Mouse (Mus musculus): ENCODE measurements at regions not wholly inside any gene's neighbourhood (a gene's known extent, or its start where the extent isn't known, plus 50 kb on each side); places are given as distances from the start of the nearest gene placed in this dataset.

DNA sequence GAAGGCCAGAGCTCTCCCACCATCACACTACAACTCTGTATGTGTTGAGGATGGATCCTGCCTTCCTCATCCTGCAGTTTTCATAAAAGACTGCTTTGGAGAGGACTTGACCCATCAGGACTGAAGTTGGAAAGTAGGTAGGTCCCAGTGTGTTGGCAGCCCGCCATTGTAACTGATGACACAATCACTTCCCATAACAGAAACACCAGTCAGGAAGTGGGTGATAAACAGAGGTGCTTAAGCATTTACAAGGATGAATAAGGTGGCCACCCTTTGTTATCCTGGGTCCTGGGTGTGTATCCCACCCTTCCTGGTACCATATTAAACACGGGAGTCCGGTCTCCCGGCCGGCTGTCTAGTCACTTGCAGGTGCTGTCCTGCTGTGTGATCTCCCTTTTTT, 118.3 kb downstream of the Snx10 start:
- ChIA-PET CTCF (no interaction called here), POLR2A (interaction anchor here in 1 of 4 experiments (1.1 kb wide), 1 partner anchor 11 kb away, joined by 4 read pairs; no protein-coding TSS in a partner anchor)

DNA sequence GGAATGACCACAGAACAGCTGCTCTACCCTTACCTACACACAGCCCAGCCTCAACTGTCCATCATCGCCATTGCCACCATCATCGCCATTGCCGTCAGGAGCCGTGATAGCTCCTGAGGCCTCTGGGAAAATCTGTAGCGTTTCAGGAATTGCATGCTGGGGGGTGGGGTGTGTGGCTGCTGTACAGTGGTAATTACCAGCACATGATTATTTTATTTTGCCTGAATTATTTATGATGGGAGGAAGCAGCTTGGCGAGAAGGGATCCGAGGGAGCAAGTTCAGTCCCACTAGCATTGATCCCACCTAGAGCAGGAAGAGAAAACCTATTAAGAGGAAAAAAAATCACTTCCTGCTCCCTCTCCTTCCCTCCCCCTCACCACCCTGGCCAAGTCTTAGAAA, 125.1 kb downstream of the Snx10 start:
- ChIA-PET POLR2A (interaction anchor here in 2 of 4 experiments (0.6 to 1.3 kb wide), 3 partner anchors 11 to 57 kb away, joined by 3 to 4 read pairs (median 3); no protein-coding TSS in a partner anchor), CTCF (interaction anchor here in 1 of 4 experiments (0.6 kb wide), 1 partner anchor 541 kb away, joined by 3 read pairs; no protein-coding TSS in a partner anchor)

DNA sequence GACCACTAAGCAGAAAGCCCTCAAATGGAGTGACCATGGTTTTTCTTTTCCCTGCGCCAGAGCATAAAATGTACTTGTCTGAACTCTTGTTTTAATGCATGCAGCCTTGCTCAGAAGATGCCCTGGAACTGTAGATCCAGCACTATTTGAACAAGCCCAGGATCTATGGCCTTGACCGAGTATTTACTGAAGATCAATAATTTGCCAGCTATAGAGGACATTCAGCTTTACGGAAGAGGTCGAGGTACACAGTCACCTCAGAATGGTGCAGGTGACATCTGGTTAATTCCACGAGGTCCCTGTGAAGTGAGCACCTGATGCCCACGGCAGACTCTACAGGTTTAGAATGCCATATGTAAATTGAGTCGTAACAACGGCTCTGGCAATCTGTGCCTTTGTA, 130.1 kb downstream of the Snx10 start:
- ChIA-PET POLR2A (interaction anchor here in 2 of 4 experiments (0.6 to 2.1 kb wide), 4 partner anchors 10 to 373 kb away, joined by 3 to 6 read pairs (median 4); partner anchors contain the start of genes Cbx3 (in 1 of the 2) and Hnrnpa2b1 (in 1 of the 2)), CTCF (interaction anchor here in 3 of 4 experiments (0.6 to 1.3 kb wide), 7 partner anchors 41 to 847 kb away, joined by 3 to 5 read pairs (median 3); no protein-coding TSS in a partner anchor)

DNA sequence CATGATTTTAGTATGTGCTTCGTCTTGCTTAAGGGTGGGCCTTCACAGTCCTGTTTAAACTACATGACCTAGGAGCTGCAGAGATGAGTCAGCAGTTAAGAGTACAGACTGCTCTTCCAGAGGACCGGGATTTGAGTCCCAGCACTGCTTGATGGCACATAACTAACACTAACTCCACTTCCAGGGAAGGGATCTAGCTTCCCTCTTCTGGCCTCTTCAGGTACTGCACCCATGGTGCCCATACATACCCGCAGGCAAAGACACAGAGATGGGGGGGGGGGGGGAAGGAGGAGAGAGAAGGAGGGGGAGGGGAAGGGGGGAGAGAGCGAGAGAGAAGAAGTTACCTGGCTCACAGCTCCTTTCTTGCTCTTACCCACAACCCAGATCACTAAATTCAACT, 131.3 kb downstream of the Snx10 start:
- POLR2A ChIA-PET = interaction anchor here in 3 of 4 experiments (0.5 to 2.1 kb wide), 8 partner anchors 10 to 559 kb away, joined by 3 to 6 read pairs (median 4); partner anchors contain the start of genes Cbx3 (in 1 of the 3) and Hnrnpa2b1 (in 1 of the 3)
- CTCF ChIA-PET = interaction anchor here (0.5 to 1.3 kb wide), 13 partner anchors 21 to 760 kb away, joined by 3 to 16 read pairs (median 3); no protein-coding TSS in a partner anchor

DNA sequence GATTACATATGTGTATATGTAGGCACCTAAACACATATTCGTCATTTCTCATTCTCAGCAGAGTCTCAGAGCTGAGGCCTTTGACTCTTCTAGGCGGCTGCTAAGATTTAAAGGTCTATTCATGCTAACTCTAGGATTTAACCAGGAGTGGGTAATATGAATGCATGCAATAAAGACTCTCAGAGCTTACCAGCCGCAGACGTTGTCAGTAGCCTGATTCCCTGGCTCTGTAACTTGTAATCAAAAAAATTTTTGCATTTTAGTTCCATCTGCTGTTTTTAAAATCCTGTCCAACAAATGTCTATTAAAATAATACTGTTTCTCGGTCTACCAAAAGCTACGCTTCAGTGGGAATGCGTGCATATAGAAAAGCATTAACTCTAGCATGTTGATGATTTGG, 132.4 kb downstream of the Snx10 start:
- CTCF ChIA-PET = no interaction called here
- POLR2A ChIA-PET = interaction anchor here in 1 of 4 experiments (1.0 kb wide), 1 partner anchor 76 kb away, joined by 3 read pairs; no protein-coding TSS in a partner anchor

DNA sequence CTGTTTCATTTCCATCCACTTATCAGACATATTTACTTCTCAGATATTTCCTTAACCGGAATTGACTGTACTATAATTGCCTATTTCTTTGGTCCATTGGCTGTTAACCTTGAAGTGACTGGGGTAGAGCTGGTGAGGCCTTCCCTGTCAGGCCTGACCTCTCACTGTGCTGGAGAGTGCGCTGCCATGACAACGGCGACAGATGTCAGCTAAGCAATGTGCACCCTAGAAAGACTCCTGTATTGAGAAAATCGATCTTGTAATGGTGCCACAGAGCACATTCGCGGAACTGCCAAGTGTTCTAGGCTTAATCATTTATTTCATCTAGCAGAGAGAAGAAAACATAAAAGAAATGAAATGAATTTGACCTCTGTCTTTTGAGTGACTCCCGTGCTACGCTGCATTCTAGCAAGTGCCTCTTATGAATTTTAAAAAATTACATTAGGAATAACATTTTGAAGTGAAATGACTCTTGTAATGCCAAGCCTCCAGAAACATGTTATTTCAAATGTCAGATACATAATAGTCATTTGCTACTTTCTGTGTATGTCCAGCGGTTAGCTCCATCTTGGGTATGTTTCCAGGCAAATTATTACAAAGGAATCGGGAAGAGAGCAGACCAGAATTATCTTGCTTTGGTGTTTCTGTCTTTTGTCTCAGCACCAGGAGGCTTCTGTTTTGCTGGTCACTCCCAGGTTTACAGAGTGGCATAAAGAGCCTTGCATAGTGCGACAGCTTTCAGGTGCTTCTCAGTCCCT, 133.4 kb downstream of the Snx10 start:
- ChIA-PET CTCF (interaction anchor here in 1 of 4 experiments (0.5 kb wide), 1 partner anchor 290 kb away, joined by 3 read pairs; no protein-coding TSS in a partner anchor), POLR2A (no interaction called here)

DNA sequence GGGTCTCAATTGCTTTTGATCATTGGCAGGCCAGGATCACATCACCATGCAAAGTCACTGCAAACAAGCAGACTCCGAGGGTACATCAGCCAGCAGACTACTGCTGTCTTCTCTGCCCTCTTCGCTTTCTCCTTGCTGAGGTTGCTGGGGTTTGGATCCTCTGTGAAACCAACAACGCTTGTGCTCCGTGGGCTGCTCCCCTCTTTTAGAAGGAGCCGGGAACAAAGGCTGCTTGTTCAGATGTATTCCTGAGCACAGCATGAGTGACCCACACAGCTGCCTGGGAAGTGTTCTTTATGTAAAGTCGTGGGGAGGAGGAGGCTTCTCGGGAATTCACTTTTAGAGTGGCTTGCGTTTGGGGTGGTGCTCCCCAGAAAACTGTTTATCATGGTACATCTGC, 134.7 kb downstream of the Snx10 start:
- POLR2A ChIA-PET = no interaction called here
- CTCF ChIA-PET = no interaction called here

DNA sequence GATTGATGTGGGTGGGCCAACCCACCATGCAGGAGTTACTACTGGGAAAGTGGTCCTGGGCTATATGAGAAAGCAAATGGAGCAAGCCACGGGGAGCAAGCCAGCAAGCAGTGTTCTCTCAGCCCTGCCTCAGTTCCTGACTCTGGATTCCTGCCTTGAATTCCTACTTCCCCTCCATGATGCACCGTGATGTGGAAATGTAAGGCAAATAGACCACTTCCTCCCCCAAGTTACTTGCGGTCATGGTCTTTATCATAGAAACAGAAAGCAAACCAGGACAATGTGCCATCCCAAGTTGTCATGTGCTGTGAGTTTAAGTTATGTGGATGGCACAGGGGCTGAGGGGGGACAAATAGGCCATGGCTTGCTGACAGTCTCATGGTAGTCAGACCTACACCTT, 139.5 kb downstream of the Snx10 start:
- CTCF ChIA-PET = no interaction called here

DNA sequence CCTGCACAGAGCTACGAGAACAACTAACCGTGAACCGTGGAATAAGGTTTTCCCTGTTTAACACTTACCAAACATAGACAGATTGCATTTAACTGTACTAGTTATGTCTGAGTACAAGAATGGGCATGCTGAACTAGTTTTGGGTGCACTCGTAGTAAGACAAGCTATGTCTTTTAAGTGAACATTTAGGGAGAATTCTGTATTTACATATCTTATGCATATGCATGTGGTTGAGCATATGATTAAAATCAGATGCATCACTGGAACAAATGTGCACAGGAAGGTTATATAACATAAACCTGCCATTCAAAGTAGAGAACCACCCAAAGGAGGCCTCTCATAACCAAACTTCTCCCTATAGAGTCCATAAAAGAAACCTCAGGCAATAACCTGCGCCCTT, 140.3 kb downstream of the Snx10 start:
- POLR2A ChIA-PET = interaction anchor here in 1 of 4 experiments (0.5 kb wide), 1 partner anchor 174 kb away, joined by 6 read pairs; no protein-coding TSS in a partner anchor
- CTCF ChIA-PET = no interaction called here

More for the DNA sequence above, 139.5 kb downstream of the Snx10 start:
- POLR2A ChIA-PET = no interaction called here

DNA sequence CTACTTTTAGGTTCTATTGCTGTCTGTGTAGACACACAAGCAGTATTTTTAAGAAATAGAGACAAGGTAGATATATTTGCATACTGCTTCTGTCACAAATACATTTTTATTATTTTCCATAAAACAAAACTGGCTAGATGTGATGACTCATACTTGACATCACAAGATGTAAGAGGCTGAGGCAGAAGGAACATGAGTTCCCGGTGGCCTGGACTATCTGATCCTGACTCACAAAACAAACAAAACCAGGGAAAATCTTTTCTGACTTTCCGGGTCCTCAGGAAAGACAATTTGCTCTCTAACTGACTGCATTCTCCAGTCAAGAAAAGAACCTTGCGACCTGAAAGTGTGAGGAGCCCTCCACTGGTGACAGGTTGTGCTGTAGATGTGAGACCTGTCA, 143.3 kb downstream of the Snx10 start:
- ChIA-PET CTCF (no interaction called here), POLR2A (no interaction called here)

DNA sequence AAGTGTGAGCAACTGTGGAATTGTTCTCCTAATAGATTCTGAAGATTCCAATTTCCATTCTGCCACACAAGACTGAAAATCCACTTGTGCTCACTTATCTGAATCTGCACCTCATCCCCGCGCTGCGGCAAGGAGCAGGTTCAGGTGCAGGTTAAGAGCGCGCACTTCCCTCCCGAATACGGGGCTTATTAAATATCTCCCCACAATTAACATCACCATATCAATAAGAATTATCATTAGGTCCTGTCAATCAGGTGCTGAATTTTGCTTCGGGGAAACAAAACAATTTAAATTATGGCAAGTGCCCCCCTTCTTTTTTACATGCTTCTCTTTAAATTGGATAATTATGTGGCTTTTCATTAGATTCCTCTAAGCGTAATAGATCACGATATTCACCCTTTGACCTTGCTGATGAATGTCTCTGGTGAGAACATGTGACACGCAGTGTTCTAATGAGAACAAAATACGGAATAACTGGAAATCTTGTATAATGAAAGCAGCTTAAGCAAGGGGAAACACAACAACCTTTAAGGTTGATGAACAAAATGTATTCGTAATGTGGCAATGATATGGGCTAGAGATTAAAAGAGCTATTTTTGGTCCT, 151.7 kb downstream of the Snx10 start:
- CTCF ChIA-PET = interaction anchor here in 1 of 4 experiments (1.0 kb wide), 1 partner anchor 21 kb away, joined by 3 read pairs; no protein-coding TSS in a partner anchor
- POLR2A ChIA-PET = no interaction called here

DNA sequence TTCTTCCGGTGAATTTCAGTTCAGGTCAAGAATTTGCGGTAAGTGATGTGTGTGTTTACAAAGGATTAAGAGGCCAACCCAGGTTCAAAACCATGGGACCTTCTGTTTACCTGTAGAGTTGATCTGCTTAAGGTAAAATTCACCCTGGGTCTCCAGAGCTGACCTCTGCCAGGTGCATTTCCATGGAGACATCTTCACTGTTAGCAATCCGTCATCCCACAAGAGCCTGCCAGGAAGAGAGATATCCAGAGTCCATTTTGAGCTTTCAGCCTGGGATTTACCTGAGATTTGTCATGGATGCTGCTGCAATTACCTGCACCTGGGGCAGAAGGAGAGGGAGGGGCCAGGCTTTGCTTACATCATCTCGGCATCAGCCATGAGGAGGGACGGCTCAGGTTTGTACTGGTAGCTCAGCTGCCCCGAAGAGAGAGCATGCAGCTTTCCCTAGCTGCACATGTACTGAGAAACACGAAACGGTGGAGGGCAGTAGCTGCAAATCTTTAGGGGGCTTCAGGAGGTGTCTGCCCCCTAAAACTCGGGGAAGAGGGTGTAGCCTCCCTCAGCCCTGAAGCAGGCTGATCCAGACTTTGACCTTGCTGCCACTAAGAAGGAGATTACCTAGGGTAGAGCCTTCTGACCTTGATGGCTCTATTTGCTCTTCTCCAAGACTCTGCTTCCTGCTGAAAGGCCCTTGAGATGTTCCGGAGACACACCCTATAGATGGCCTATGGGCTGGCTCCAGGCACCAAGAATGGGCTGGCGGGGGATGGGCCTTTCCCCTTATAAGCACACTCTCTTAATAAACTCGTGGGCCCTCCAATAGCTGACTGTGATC, 153.7 kb downstream of the Snx10 start:
- POLR2A ChIA-PET = interaction anchor here in 1 of 4 experiments (0.6 to 0.8 kb wide), 3 partner anchors 32 to 1948 kb away, joined by 3 to 4 read pairs (median 3); no protein-coding TSS in a partner anchor
- CTCF ChIA-PET = no interaction called here

DNA sequence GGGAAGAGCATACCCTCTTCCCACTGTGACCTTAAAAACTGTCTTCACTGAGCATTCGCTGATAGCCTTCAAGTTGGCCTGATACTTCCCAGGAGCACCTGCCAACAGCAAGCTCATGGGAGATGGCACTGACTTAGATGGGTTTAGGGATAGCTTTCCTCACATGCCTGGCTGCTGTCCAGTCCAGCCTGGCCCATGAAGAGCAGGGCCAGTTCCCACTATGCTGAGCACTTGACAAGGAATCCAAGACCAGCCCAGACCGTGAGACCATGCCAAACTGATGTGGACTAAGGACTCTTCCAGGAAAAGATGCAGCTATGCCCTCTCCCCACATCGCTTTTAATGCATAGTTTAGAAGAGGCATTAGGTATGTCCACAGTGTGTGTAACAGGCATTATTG, 155.0 kb downstream of the Snx10 start:
- POLR2A ChIA-PET = no interaction called here
- CTCF ChIA-PET = no interaction called here

DNA sequence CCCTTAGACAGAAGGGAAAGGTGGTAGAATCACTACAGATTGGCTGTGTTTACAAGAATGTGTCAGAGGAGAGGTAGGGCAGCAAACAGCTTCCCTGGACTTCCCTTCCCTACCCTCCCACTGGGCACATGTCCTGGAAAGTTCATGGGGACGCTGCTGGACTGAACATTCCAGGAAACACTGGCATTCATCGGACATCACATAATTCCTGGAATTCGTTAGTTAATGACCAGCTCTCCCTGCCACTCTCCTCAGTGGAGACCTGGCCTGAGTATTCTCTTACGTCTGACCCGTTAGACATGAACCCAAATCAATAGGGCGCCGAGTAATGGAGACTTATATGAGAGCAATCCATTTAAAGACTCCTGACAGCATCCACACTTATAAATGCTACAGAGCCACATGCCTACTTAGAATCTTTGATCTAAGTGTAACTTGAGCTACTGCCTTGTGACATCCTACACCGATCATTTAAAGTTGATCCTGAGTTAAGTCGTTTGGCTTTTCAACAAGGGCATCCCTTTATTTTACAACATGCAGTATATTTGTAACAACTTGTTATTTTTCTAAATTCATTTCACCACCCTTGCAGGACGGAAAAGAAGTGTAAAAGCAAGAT, 156.6 kb downstream of the Snx10 start:
- ChIA-PET CTCF (no interaction called here), POLR2A (interaction anchor here in 1 of 4 experiments (0.7 kb wide), 1 partner anchor 14 kb away, joined by 3 read pairs; no protein-coding TSS in a partner anchor)

DNA sequence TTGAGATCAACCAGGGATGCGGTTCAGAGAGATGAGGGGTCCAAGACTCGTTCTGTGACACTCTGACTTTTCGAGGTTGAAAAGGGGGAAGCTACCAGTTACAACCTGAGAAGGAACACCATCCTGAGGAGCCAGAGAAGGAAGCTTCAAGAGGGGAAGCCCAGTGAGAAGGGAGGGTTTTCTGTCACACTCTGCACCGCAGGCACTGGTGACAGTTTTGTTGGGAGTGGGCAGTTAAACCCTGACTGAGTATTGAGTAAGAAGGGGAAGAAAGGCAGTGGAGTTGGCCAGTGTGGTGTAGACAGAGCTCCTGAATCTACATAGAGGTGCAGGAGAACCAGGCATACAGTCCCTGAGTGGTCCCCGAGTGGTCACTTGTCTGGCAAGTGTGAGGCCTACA, 159.4 kb downstream of the Snx10 start:
- POLR2A ChIA-PET = interaction anchor here in 1 of 4 experiments (0.9 to 1.1 kb wide), 2 partner anchors 26 to 323 kb away, joined by 3 read pairs; no protein-coding TSS in a partner anchor
- CTCF ChIA-PET = no interaction called here

DNA sequence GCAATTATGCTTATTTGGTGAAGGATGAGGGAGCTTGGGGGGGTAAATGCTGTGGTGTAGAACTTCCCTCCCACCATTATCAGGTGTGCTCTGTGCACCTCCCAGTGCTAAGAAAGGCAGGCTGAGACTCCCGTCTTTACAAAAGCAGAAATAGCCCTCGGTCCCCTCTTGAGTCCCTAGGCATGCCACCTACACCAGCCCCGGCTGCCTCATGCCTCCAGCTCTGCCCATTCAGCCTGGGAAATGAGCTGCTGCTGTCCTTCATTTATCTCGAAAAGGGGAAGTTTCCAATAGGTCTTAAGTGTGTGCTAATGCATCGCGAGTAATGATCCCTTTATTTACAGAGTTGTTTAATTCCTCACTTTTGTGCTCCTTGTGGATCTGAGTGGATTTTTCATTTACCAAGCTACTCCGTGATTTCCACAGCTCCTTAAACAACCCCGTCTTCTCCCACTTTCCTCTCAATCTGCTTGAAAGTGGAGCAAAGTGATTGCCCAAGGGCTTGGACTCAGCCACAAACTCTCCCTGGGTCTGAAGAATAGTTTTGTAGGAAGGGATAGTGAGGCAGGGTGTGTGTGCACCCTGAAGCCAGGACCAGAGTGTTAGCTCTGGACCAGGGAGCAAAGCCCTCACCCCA, 162.1 kb downstream of the Snx10 start:
- ChIA-PET CTCF (interaction anchor here in 1 of 4 experiments (0.6 kb wide), 1 partner anchor 110 kb away, joined by 3 read pairs; no protein-coding TSS in a partner anchor), POLR2A (interaction anchor here in 1 of 4 experiments (1.0 kb wide), 1 partner anchor 415 kb away, joined by 4 read pairs; no protein-coding TSS in a partner anchor)

DNA sequence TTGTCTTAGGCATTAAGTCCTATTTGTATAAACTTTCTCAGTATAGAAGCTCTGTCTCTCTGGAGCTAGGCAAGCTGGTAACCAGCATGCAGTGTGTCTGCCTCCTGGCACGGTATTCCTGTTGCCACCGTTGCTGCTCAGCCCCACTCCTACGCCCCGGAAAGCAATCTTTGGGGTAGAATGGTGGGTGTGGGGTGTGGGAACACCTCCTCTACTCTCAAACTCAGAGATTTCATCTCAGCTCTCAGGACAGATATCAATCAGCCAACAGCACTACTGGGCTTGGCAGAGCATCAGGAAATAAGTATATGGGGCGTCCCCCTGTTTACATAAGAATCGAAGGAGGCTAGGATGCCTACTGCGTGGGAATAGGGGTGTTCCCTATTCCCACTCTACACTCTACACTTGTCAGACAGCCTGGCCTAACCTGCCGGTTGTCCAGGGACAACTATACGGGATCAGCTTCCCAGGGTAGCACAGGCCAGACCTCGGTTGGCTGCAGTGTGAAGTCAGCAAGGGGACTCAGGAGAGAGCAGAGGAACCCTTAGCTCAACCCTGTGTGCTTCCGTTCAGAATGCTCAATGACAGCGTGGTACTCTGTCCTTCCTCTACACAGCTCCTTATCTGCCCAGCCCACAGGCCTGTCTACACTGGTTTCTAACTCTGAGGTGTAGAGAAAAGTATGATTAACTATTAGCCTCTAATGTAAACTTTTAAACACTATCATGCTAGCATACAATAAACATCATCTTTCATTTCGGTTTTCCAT, 167.3 kb downstream of the Snx10 start:
- ChIA-PET POLR2A (interaction anchor here in 1 of 4 experiments (0.6 to 1.6 kb wide), 3 partner anchors 11 to 196 kb away, joined by 3 to 4 read pairs (median 4); no protein-coding TSS in a partner anchor), CTCF (interaction anchor here in 1 of 4 experiments (0.6 kb wide), 1 partner anchor 479 kb away, joined by 6 read pairs; no protein-coding TSS in a partner anchor)

Measured in embryonic stem cell, embryonic (primary cell).